Comparison of ENCODE assay signal across 9 mouse cellular contexts in the genomic region with DNA sequence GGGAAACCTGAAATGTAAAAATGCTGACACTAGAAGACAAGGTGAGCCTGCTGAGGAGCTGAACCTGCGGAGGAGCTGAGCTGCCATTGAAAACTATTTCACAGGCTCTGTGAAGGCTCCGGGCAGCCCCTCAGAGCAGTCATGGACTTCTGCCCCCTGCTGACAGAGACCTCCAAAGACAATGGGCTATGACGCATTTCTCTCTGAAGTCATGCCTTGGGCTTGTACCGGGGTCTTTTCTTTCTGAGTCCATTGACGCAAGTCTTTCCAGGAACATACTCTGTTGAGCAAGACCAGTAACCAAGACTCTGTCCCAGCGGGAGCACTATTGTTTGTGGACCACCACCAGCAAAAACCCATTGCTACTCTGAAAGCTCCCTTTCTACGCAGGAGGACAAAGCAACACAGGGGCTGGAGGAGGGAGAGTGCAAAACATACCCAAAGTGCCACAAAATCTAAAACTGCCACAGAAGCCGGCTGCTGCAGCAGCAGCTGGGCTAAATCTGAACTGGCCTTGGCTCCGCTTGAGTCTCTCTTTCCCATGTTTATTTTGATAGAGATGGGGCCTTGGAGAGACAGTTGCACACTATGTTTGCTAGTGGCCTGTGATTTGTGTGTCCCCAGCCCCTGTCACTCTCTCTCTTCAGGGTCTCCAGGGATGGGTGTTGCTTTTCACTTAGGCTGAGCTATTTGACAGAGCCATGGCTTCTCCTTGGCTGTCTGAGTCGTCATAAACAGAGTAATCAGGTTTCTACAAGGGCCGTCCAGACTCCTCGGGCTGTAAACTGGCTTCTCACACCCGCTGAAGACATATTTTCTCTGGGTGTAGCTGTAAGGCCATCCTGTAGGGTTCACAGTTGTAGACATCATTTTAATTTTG.
DNase-seq lines count a peak whose midpoint lies in the region; ATAC-seq and TF ChIP-seq lines count a peak whose summit lies in the region.
"Had no signal": no experiment of that assay in that cellular context is flagged by ENCODE, and none has a peak within 500 bp of the region (broad histone marks: within the 10 kb centered on the region; RNA-seq: fewer than 3 reads in every experiment).

No protein-coding gene starts in this region.

- H3K4me2 ChIP-seq in intestine, embryonic 14.5 days (ENCODE audit: low read length) = no peak overlapping the region
- H3K4me2 ChIP-seq in intestine, embryonic 16.5 days (ENCODE audit: low read depth, low read length) = no peak overlapping the region
- H3K4me2 ChIP-seq in CH12.LX (ENCODE audit: insufficient read depth, low read depth, poor library complexity, severe bottlenecking) = no peak overlapping the region
- H3K4me2 ChIP-seq in limb, embryonic 15.5 days = no peak overlapping the region
- H3K4me2 ChIP-seq: embryonic facial prominence, embryonic 15.5 days had no signal

- TF ChIP-seq EP300 in CH12.LX (IDR thresholded peaks at IDR 0.05; ENCODE audit: low read length) = no peak

- peaks cover 6% of the 10 kb centered on the region for H3K4me1 ChIP-seq in intestine, embryonic 14.5 days (replicated peaks; ENCODE audit: control insufficient read depth, insufficient read depth, low read length)
- peaks cover 4% of the 10 kb centered on the region; the same call in 1 of the 2 replicates for H3K4me1 ChIP-seq in intestine, embryonic 16.5 days (ENCODE audit: control insufficient read depth, insufficient read depth, low read length)
- H3K4me1 ChIP-seq in CH12.LX (ENCODE audit: control insufficient read depth in 1 of 2, insufficient read depth in 2 of 2) = no peaks in the 10 kb centered on the region
- peaks cover 5% of the 10 kb centered on the region; the same call in 1 of the 2 replicates for H3K4me1 ChIP-seq in limb, embryonic 15.5 days
- H3K4me1 ChIP-seq: embryonic facial prominence, embryonic 15.5 days had no signal

- in situ Hi-C loops in CH12.LX (cut with MboI; ENCODE audit: low pct_ligation_motif_present, low pct_unique_long_range_greater_than_20kb, low sequenced_read_pairs) = no loop called here

- peak in 1 of 2 experiments; percentile 48; a peak in 2 of 4 replicates for TF ChIP-seq CTCF in CH12.LX (conservative IDR thresholded peaks at IDR 0.05 in 1 of 2, IDR thresholded peaks at IDR 0.05 in 1 of 2; ENCODE audit: low read depth in 2 of 2, low read length in 2 of 2)

- no peak for DNase-seq in intestine, embryonic 14.5 days (ENCODE audit: low spot score)
- peak; percentile 15 for DNase-seq in CH12.LX (ENCODE audit: extremely low read depth)
- DNase-seq in T-cell, adult 2 months (ENCODE audit: low spot score) = peak; percentile 23
- no peak for DNase-seq in urinary bladder, postnatal 25 days (ENCODE audit: low spot score)
- no peak for DNase-seq in thymus, postnatal 10 days (ENCODE audit: low spot score in 2 of 2)
- no peak for DNase-seq in cerebellum, postnatal 25 days

- no peak overlapping the region for H3K4me3 ChIP-seq in intestine, embryonic 14.5 days (ENCODE audit: low read depth, low read length)
- no peak overlapping the region for H3K4me3 ChIP-seq in intestine, embryonic 16.5 days (ENCODE audit: low read length)
- no peak overlapping the region for H3K4me3 ChIP-seq in CH12.LX (replicated peaks in 1 of 3; ENCODE audit: low read depth in 2 of 3, low read length in 2 of 3, poor library complexity in 1 of 3)
- H3K4me3 ChIP-seq in limb, embryonic 15.5 days = no peak overlapping the region
- H3K4me3 ChIP-seq: embryonic facial prominence, embryonic 15.5 days had no signal

- H3K27me3 ChIP-seq in intestine, embryonic 14.5 days (replicated peaks; ENCODE audit: control insufficient read depth, insufficient read depth, low read length) = no peaks in the 10 kb centered on the region
- no peaks in the 10 kb centered on the region for H3K27me3 ChIP-seq in intestine, embryonic 16.5 days (replicated peaks; ENCODE audit: control insufficient read depth, insufficient read depth, low read length)
- H3K27me3 ChIP-seq in CH12.LX (replicated peaks) = no peaks in the 10 kb centered on the region
- H3K27me3 ChIP-seq in limb, embryonic 15.5 days = no peaks in the 10 kb centered on the region
- H3K27me3 ChIP-seq: embryonic facial prominence, embryonic 15.5 days had no signal

- dilution Hi-C loops in CH12.LX (cut with MboI; ENCODE audit: extremely low pct_ligation_motif_present, extremely low pct_unique_long_range_greater_than_20kb, low sequenced_read_pairs) = no loop called here

- H3K36me3 ChIP-seq in intestine, embryonic 14.5 days (ENCODE audit: control insufficient read depth, insufficient read depth, low read length) = no peaks in the 10 kb centered on the region
- no peaks in the 10 kb centered on the region for H3K36me3 ChIP-seq in intestine, embryonic 16.5 days (ENCODE audit: control insufficient read depth, insufficient read depth, low read length)
- no peaks in the 10 kb centered on the region for H3K36me3 ChIP-seq in CH12.LX (replicated peaks in 1 of 2; ENCODE audit: control insufficient read depth in 1 of 2, insufficient read depth in 1 of 2, low read length in 1 of 2)
- no peaks in the 10 kb centered on the region for H3K36me3 ChIP-seq in limb, embryonic 15.5 days
- H3K36me3 ChIP-seq: embryonic facial prominence, embryonic 15.5 days had no signal

- no peak for TF ChIP-seq POLR2A in CH12.LX (IDR thresholded peaks at IDR 0.05; ENCODE audit: low read depth, low read length)

- WGBS in intestine, embryonic 14.5 days = 57% methylated on average over 13 of the region's 13 CpGs
- WGBS in intestine, embryonic 16.5 days = 58% methylated on average over 13 of the region's 13 CpGs
- WGBS in limb, embryonic 15.5 days = 59% methylated on average over 13 of the region's 13 CpGs

- no peak for ATAC-seq in intestine, embryonic 14.5 days (replicated peaks; ENCODE audit: low FRiP score, low TSS enrichment, low read depth)
- no peak; the same call in 1 of the 2 replicates for ATAC-seq in intestine, embryonic 16.5 days
- ATAC-seq in limb, embryonic 15.5 days (ENCODE audit: insufficient number of reproducible peaks, low FRiP score, low TSS enrichment, low read depth) = no peak

- H3K9ac ChIP-seq in intestine, embryonic 14.5 days (ENCODE audit: low read length) = no peak overlapping the region
- H3K9ac ChIP-seq in intestine, embryonic 16.5 days (ENCODE audit: low read depth, low read length) = no peak overlapping the region
- H3K9ac ChIP-seq in CH12.LX (ENCODE audit: insufficient read depth, low read depth) = no peak overlapping the region
- no peak overlapping the region for H3K9ac ChIP-seq in limb, embryonic 15.5 days
- H3K9ac ChIP-seq: embryonic facial prominence, embryonic 15.5 days had no signal

- no peaks in the 10 kb centered on the region for H3K79me2 ChIP-seq in CH12.LX (replicated peaks; ENCODE audit: control insufficient read depth, extremely low read depth, insufficient read depth, poor library complexity, severe bottlenecking)

- H3K9me3 ChIP-seq in intestine, embryonic 14.5 days (ENCODE audit: control insufficient read depth, low read length) = no peaks in the 10 kb centered on the region
- no peaks in the 10 kb centered on the region for H3K9me3 ChIP-seq in intestine, embryonic 16.5 days (ENCODE audit: control insufficient read depth, low read length)
- no peaks in the 10 kb centered on the region for H3K9me3 ChIP-seq in CH12.LX (replicated peaks; ENCODE audit: low read length)
- no peaks in the 10 kb centered on the region for H3K9me3 ChIP-seq in limb, embryonic 15.5 days
- H3K9me3 ChIP-seq: embryonic facial prominence, embryonic 15.5 days had no signal

- H3K27ac ChIP-seq in intestine, embryonic 14.5 days (ENCODE audit: low read depth) = 0 out of 2 replicates have a peak overlapping the region, but pooled peaks have one; percentile 7
- no peak overlapping the region for H3K27ac ChIP-seq in intestine, embryonic 16.5 days (ENCODE audit: low read length)
- no peak overlapping the region for H3K27ac ChIP-seq in CH12.LX (ENCODE audit: insufficient read depth, low read depth)
- H3K27ac ChIP-seq in limb, embryonic 15.5 days = 0 out of 2 replicates have a peak overlapping the region, but pooled peaks have one; percentile 40
- H3K27ac ChIP-seq: embryonic facial prominence, embryonic 15.5 days had no signal

- TF ChIP-seq RAD21 in CH12.LX (IDR thresholded peaks at IDR 0.05; ENCODE audit: low read depth, low read length) = no peak; the same call in 1 of the 2 replicates

TF ChIP-seq in CH12.LX, 34 proteins besides CTCF, POLR2A, EP300 and RAD21:
- TF ChIP-seq IRF4 (IDR thresholded peaks at IDR 0.05; ENCODE audit: low read depth, low read length) (no peak), SMC3 (IDR thresholded peaks at IDR 0.05; ENCODE audit: low read depth, low read length) (peak; percentile 47), MAX (IDR thresholded peaks at IDR 0.05; ENCODE audit: low read length) (no peak), HCFC1 (IDR thresholded peaks at IDR 0.05; ENCODE audit: low read depth, low read length) (no peak), BHLHE40 (IDR thresholded peaks at IDR 0.05; ENCODE audit: low read depth, low read length) (no peak)
TF ChIP-seq in CH12.LX: peak in this region for 1.

Comparison
In these comparisons a context has a peak if more than half of its experiments do, and no peak if none do; other contexts are left out.
1. H3K27ac ChIP-seq: peak in intestine, embryonic 14.5 days (single experiment) and limb, embryonic 15.5 days (single experiment); none in intestine, embryonic 16.5 days (single experiment) and CH12.LX (single experiment).
2. DNase-seq: peak in CH12.LX (single experiment) and T-cell, adult 2 months (single experiment); none in intestine, embryonic 14.5 days (single experiment), urinary bladder, postnatal 25 days (single experiment), thymus, postnatal 10 days (0 of 2) and cerebellum, postnatal 25 days (0 of 2).